Mouse (Mus musculus) kidney, postnatal 0 days (tissue): ENCODE data around the gene Zfhx2. TPM values are rescaled to one million over a fixed set of nuclear protein-coding genes. Genes with fewer than 3 reads are reported as not detected.

Source experiments
- ATAC-seq: fragments of 200-750 bp; cut with Nextera tagmentation; replicated peaks from 2 replicates; pipeline ENCODE4 v1.8.0; 2017; ENCODE audit warnings: low read depth, moderate number of reproducible peaks, moderate TSS enrichment, moderate library complexity; ENCODE audit not compliant: low FRiP score
- DNase-seq: peaks from one replicate; pipeline ENCODE4 v3.0.0-alpha.2; 2016; ENCODE audit warnings: low spot score
- H3K27ac ChIP-seq: fragments of 300-500 bp; sonication (generic); 2 replicates; pipeline ENCODE4 v1.5.1; 2014; ENCODE audit warnings: mild to moderate bottlenecking
- H3K27me3 ChIP-seq: fragments of 300-500 bp; sonication (generic); 2 replicates; pipeline ENCODE4 v1.6.1; 2014; ENCODE audit warnings: low read length, mixed read lengths; ENCODE audit not compliant: insufficient read depth
- H3K36me3 ChIP-seq: fragments of 300-500 bp; sonication (generic); 2 replicates; pipeline ENCODE4 v1.6.1; 2014; ENCODE audit warnings: low read length, mixed read lengths; ENCODE audit not compliant: insufficient read depth
- H3K4me1 ChIP-seq: fragments of 300-500 bp; sonication (generic); replicated peaks from 2 replicates; pipeline ENCODE4 v1.6.1; 2014; ENCODE audit warnings: antibody characterized with exemption, low read length, mixed read lengths; ENCODE audit not compliant: insufficient read depth
- H3K4me2 ChIP-seq: fragments of 300-500 bp; sonication (generic); 2 replicates; pipeline ENCODE4 v1.6.1; 2014; ENCODE audit warnings: mild to moderate bottlenecking, low read length, moderate library complexity, mixed read lengths
- H3K4me3 ChIP-seq: fragments of 300-500 bp; sonication (generic); replicated peaks from 2 replicates; pipeline ENCODE4 v1.5.1; 2014; ENCODE audit warnings: low read depth, low read length
- H3K9ac ChIP-seq: fragments of 300-500 bp; sonication (generic); 2 replicates; pipeline ENCODE4 v1.6.1; 2014; ENCODE audit warnings: low read depth, low read length
- H3K9me3 ChIP-seq: fragments of 300-500 bp; sonication (generic); replicated peaks from 2 replicates; pipeline ENCODE4 v1.6.1; 2016; ENCODE audit warnings: low read length, inconsistent platforms, mixed read lengths
- CTCF ChIP-seq: IDR thresholded peaks from 2 replicates; pipeline ENCODE4 v1.5.1; 2016; ENCODE audit warnings: antibody characterized with exemption, low read depth, mild to moderate bottlenecking, moderate library complexity
- WGBS: fragments of 180-500 bp; shearing (Covaris S2); extraction: QIAGEN DNeasy Blood & Tissue Kit; methylation state at CpG from one replicate; pipeline ENCODE4 v1.1.7; 2014; 5-methylcytosine and 5-hydroxymethylcytosine counted together
- polyA plus RNA-seq: library from polyadenylated mRNA; unstranded; fragments of >200 nt; fragmentation: Nextera tagmentation; extraction: Ambion mirVana; gene quantifications from 2 replicates; pipeline ENCODE4 v1.2.1, GENCODE M21; 2015

Zfhx2 gene
- polyA plus RNA-seq, 1 experiment from 2014 or later, result 2.0 TPM

DNA sequence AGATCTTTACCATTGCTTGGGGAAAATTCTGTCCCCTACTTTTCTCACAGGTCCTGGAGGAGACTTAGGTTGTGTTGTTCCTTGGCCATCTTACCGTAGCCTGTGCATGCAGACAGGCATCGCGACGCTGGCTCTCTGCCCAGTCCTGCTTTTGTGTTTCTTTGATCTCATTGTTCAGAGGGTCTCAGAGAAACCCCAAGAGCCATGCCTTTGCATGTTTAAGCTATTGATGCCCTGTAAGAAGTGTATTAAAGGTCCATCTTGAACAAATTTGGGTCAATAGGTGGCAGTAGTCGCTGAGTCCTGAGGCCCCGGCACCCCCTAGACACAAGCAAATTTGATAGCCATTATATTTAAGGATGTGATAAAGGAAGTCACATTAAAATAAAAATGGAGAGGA is 64.5 kb downstream of the Zfhx2 start:
- peaks cover 12% of the 10 kb centered on the region; the same call in 1 of the 2 replicates for H3K36me3 ChIP-seq
- H3K9ac ChIP-seq, result no peak overlapping the region
- ATAC-seq (no peak), DNase-seq (no peak)
- 0 out of 2 replicates have a peak, but pooled peaks cover 6% of the 10 kb centered on the region for H3K4me1 ChIP-seq
- no peaks in the 10 kb centered on the region for H3K27me3 ChIP-seq
- H3K4me2 ChIP-seq, result no peak overlapping the region
- H3K9me3 ChIP-seq, result no peaks in the 10 kb centered on the region
- no peak overlapping the region for H3K4me3 ChIP-seq
- 25% methylated on average over 6 of the region's 6 CpGs for WGBS
- no peak overlapping the region for H3K27ac ChIP-seq
- TF ChIP-seq CTCF, result peak; percentile 50; the same call in 1 of the 2 replicates

DNA sequence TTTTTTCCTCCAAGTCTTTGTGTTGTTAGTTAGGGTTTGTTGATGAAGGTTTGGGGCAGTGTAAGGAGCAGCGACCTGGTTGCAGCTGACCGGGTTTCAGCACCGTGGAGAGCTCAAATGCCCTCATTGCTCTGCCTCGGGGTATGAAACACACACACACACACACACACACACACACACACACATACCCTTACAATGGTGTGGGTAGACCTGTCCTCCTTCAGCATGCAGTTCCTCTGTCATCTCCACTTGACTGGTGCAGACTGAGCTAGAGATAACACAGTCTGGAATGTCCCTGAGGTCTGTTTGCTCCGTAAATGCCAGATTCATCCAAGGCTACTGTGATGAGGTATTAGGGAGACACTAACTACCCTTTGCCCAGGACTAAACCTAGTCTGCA is 64.9 kb downstream of the Zfhx2 start:
- 17% methylated on average over 5 of the region's 5 CpGs for WGBS
- no peak overlapping the region for H3K4me2 ChIP-seq

DNA sequence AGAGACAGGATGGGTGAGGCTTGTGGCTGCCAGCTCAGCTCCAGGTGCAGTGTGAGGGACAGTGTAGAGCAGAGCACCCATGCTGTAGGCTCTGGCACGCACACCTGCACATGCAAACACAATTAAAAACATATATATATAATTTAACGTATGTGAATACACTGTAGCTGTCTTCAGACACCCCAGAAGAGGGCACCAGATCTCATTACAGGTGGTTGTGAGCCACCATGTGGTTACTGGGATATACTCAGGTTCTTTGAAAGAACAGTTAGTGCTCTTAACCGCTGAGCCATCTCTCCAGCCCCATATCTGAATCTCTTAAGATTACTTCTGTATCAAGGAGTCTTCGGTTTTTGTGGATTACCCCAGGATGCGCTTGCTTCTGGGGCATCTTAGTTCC is 66.6 kb downstream of the Zfhx2 start:
- H3K36me3 ChIP-seq, result peaks cover 32% of the 10 kb centered on the region
- H3K27ac ChIP-seq, result no peak overlapping the region
- 81% methylated on average over 5 of the region's 5 CpGs for WGBS
- no peak overlapping the region for H3K4me2 ChIP-seq
- no peak for ATAC-seq
- TF ChIP-seq CTCF, result peak; percentile 54
- no peak for DNase-seq
- no peak overlapping the region for H3K9ac ChIP-seq
- no peak overlapping the region for H3K4me3 ChIP-seq
- H3K4me1 ChIP-seq, result 0 out of 2 replicates have a peak, but pooled peaks cover 6% of the 10 kb centered on the region
- no peaks in the 10 kb centered on the region for H3K9me3 ChIP-seq
- no peaks in the 10 kb centered on the region for H3K27me3 ChIP-seq

More for the DNA sequence above, 64.9 kb downstream of the Zfhx2 start:
- DNase-seq (no peak), ATAC-seq (no peak)
- Histone ChIP-seq H3K27ac (no peak overlapping the region), H3K9ac (no peak overlapping the region), H3K27me3 (no peaks in the 10 kb centered on the region), H3K9me3 (no peaks in the 10 kb centered on the region), H3K36me3 (peaks cover 16% of the 10 kb centered on the region; the same call in 1 of the 2 replicates), H3K4me3 (no peak overlapping the region), H3K4me1 (0 out of 2 replicates have a peak, but pooled peaks cover 6% of the 10 kb centered on the region)
- TF ChIP-seq CTCF, result no peak

DNA sequence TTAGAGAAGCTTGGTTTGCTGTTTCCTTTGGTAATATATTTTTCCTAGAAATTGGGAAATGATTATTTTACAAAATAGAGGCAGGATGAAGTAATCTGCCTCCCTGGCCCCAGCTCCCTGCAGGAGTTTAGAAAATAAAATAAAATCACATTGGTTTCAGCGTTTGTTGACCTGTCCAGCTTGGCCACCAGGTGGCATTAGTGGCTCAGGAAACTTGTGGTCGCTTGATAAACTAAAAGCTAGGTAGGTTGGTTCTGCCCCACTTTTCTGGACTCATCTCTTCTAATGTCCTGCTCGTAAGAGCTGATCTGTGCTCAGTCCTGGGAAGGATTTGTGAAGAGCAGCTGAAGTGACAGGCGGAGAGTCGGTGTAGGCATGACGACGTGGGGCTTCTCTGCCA is 67.9 kb downstream of the Zfhx2 start:
- ATAC-seq (no peak), DNase-seq (peak; percentile 80)
- H3K9ac ChIP-seq, result no peak overlapping the region
- H3K4me3 ChIP-seq, result no peak overlapping the region
- peaks cover 37% of the 10 kb centered on the region for H3K36me3 ChIP-seq
- 58% methylated on average over 7 of the region's 7 CpGs for WGBS
- peak; percentile 86 for TF ChIP-seq CTCF
- no peaks in the 10 kb centered on the region for H3K27me3 ChIP-seq
- H3K4me1 ChIP-seq, result 0 out of 2 replicates have a peak, but pooled peaks cover 6% of the 10 kb centered on the region
- no peaks in the 10 kb centered on the region for H3K9me3 ChIP-seq
- H3K27ac ChIP-seq, result no peak overlapping the region
- H3K4me2 ChIP-seq, result no peak overlapping the region

DNA sequence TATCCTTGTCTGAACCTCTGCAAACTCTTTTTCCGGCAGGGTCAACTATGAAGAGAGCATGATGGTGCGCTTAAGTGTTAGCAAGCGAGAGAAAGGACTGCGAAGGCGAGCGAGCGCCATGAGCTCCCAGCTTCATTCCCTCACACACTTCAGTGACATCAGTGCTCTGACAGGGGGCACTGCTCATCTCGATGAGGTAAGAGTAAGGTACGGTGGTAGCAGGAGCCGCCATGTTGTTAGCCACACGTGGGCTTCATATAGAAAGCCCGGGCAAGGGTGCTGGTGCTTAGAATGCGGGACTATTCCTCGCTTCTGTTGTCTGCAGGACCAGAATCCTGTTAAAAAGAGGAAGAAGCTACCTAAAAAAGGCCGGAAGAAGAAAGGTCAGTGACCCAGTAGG is 69.1 kb downstream of the Zfhx2 start:
- Histone ChIP-seq H3K36me3 (peaks cover 37% of the 10 kb centered on the region), H3K4me2 (no peak overlapping the region), H3K9me3 (no peaks in the 10 kb centered on the region), H3K27me3 (no peaks in the 10 kb centered on the region), H3K27ac (no peak overlapping the region), H3K4me3 (no peak overlapping the region), H3K4me1 (no peaks in the 10 kb centered on the region), H3K9ac (no peak overlapping the region)
- TF ChIP-seq CTCF, result no peak
- DNase-seq (no peak), ATAC-seq (no peak)
- 91% methylated on average over 15 of the region's 15 CpGs for WGBS

DNA sequence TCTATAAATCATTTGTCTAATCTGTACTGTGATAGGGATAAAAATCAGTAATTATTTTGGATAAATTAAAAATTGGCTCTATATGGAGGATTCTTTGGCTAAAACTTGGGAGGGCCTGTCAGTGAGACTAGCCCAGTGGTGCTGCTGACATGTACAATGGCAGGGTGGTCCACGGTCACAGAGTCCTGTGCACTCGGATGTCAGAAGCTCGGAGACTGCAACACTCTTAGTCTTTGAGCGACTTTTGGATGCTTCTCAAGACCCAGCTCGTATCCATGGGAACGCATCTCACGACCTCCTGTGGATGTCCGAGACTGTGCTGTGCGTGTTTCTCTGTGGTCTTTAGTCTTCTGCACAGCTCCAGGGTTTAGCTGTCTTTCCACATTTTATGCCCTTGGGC is 71.7 kb downstream of the Zfhx2 start:
- WGBS, result 83% methylated on average over 9 of the region's 9 CpGs
- no peaks in the 10 kb centered on the region for H3K9me3 ChIP-seq
- H3K4me2 ChIP-seq, result no peak overlapping the region
- H3K27me3 ChIP-seq, result no peaks in the 10 kb centered on the region
- H3K9ac ChIP-seq, result no peak overlapping the region
- ATAC-seq, result no peak
- no peak for DNase-seq
- no peak overlapping the region for H3K4me3 ChIP-seq
- no peak overlapping the region for H3K27ac ChIP-seq
- no peak for TF ChIP-seq CTCF
- no peaks in the 10 kb centered on the region for H3K4me1 ChIP-seq
- H3K36me3 ChIP-seq, result peaks cover 47% of the 10 kb centered on the region

DNA sequence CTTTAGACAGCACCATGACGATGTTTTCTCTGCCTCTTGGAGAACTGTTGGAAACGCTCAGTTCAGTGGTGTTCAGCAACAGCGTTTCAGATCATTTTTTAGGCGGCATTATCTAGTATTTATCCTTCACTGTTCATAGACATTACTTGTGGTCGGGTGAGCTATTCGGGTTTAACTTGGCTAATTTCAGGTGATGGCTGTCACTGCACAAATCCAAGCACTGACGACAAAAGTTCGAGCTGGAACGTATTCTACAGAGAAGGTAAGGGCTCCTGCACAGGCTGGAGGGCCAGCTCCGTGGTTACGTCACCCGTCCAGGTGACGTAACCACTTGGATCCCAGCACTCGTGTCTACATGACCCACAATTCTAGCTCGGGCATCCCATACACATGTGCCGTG is 75.2 kb downstream of the Zfhx2 start:
- no peaks in the 10 kb centered on the region for H3K9me3 ChIP-seq
- peaks cover 29% of the 10 kb centered on the region for H3K36me3 ChIP-seq
- ATAC-seq (no peak), DNase-seq (no peak)
- no peak overlapping the region for H3K9ac ChIP-seq
- H3K4me3 ChIP-seq, result no peak overlapping the region
- WGBS, result 93% methylated on average over 16 of the region's 16 CpGs
- no peak overlapping the region for H3K4me2 ChIP-seq
- no peaks in the 10 kb centered on the region for H3K27me3 ChIP-seq
- no peak for TF ChIP-seq CTCF
- no peaks in the 10 kb centered on the region for H3K4me1 ChIP-seq
- H3K27ac ChIP-seq, result no peak overlapping the region
